Mouse (Mus musculus) lung, adult 18-20 months (tissue): ENCODE measurements around the gene Smim22.

Source experiments
- DNase-seq, 2 experiments: peaks; one replicate each; pipeline ENCODE4 v3.0.0; 2022; ENCODE audit warnings: mixed read lengths in 2 of 2

Gene Smim22

GRCm38 (mm10) chr16:5010371-5010935, 3.4 kb downstream of the Smim22 start:
- no peak for DNase-seq

- no peak for DNase-seq
These were observed 4.2 kb downstream of the Smim22 start for GRCm38 (mm10) chr16:5011285-5011684.

GRCm38 (mm10) chr16:5012036-5013005, 5.2 kb downstream of the Smim22 start:
- DNase-seq = peak in 1 of 2 experiments; percentile 7

- DNase-seq = peak; percentile 99 to 100
These were observed 6.2 kb downstream of the Smim22 start, which contains the start of gene Rogdi for GRCm38 (mm10) chr16:5013054-5013838. TSS of gene Rogdi (minus strand) at chr16:5013553.

GRCm38 (mm10) chr16:5014578-5014977, 7.5 kb downstream of the Smim22 start:
- peak; percentile 37 to 47 for DNase-seq

- no peak for DNase-seq
These were observed 16.9 kb downstream of the Smim22 start for GRCm38 (mm10) chr16:5024021-5024420.

- peak; percentile 68 to 79 for DNase-seq
These were observed 22.8 kb downstream of the Smim22 start for GRCm38 (mm10) chr16:5029847-5030246.

- no peak for DNase-seq
These were observed 28.5 kb downstream of the Smim22 start for GRCm38 (mm10) chr16:5035591-5035990.

GRCm38 (mm10) chr16:5036649-5037234, 29.7 kb downstream of the Smim22 start:
- no peak for DNase-seq

- no peak for DNase-seq
These were observed 38.2 kb downstream of the Smim22 start for GRCm38 (mm10) chr16:5045322-5045721.

- DNase-seq = peak in 1 of 2 experiments; percentile 23
These were observed 42.2 kb downstream of the Smim22 start for GRCm38 (mm10) chr16:5049182-5049773.

- peak; percentile 99 to 100 for DNase-seq
These were observed 42.7 kb downstream of the Smim22 start, which contains the start of the genes Glyr1 and Ubn1 for GRCm38 (mm10) chr16:5049774-5050234. TSS of gene Glyr1 (minus strand) at chr16:5049863. TSS of gene Ubn1 (plus strand) at chr16:5050057.

- DNase-seq = peak; percentile 82 to 84
These were observed 43.4 kb downstream of the Smim22 start for GRCm38 (mm10) chr16:5050251-5051110.
